Mouse (Mus musculus): Measurements from ENCODE around the gene Zfp827.

GRCm38 (mm10) chr8:79113533-79113932 is 85.3 kb downstream of the Zfp827 start:
- TF ChIP-seq CTCF (IDR thresholded peaks at IDR 0.05; ENCODE audit: low read depth) (no peak), EP300 (optimal IDR thresholded peaks at IDR 0.05) (no peak)
